Mouse (Mus musculus): ENCODE measurements around the gene Gm20816.
"Not testable (repeated sequence)": the region's sequence is repeated elsewhere in the genome, so short reads cannot be mapped to it uniquely, and the experiment has no call there.

Gm20816 gene

DNA sequence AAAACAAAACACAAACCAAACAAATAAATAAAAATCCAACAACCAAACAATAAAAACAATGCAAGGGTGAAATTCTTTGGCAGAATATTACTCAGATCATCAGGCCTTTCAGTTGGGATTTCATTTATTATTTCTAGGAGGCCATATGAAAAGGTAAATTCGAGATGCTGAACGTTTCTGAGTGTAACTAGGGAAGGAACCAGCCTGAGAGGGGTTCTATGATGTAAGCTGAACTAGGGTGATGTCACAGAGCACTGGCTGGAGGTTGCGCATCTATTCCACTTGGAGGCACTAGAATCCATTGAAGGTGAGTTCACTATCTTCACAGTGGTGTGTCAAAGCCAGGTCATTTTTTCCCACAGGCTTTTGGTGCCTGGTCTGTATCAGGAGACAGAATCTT lies at the start of gene Gm20816:
Gene Gm20816, plus strand, starts transcription at position 301 of the 400 bp plus-strand sequence.
- POLR2A ChIA-PET, CTCF ChIA-PET: not testable (repeated sequence)

Measured in embryonic stem cell, embryonic (primary cell).